Mouse (Mus musculus): Measurements from ENCODE around the gene 4930442H23Rik.
"Not testable (repeated sequence)": the region's sequence is repeated elsewhere in the genome, so short reads cannot be mapped to it uniquely, and the experiment has no call there.

The 4930442H23Rik gene

DNA sequence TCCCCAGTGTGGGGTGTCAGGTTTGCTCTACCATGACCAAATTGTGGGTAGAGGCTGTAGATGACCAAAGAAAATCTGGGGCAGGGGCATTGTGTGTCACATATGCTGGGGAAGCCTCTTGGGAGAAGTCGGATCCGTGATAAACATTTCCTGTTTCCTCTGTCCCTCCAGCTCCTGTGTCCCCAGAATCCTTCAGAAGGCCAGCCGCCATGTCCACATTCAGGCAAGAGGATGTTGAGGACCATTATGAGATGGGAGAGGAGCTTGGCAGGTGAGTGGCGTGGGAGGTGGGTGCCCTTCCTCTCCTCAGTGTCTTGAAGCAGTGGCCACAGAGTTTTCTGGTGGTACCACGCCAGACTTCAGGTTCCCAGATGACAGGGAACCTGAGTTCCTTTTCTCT, at the start of gene 4930442H23Rik:
4930442H23Rik (minus strand) TSS at position 45 of the 400 bp plus-strand sequence.
- no peak for DNase-seq (ENCODE audit: low spot score in 2 of 2)

DNA sequence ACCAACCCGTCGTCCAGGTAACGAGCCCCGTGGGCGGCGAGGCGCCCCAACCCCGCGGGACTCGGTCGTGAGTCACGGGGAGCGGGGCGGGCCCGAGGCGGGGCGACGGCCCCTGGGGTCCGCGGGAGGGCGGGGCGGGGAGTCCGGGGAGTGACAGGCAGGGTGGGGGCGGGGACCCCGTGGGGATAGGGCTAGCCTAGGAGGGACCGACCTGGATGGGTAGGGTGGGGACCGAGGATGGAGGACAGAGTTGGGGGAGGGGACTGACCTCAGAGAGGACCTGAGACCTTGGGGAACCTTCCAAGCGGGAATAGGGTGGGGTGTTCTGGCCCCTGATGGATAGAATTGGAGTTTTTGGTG, 49.6 kb upstream of the 4930442H23Rik start:
- no peak for DNase-seq (ENCODE audit: low spot score in 2 of 2)

DNA sequence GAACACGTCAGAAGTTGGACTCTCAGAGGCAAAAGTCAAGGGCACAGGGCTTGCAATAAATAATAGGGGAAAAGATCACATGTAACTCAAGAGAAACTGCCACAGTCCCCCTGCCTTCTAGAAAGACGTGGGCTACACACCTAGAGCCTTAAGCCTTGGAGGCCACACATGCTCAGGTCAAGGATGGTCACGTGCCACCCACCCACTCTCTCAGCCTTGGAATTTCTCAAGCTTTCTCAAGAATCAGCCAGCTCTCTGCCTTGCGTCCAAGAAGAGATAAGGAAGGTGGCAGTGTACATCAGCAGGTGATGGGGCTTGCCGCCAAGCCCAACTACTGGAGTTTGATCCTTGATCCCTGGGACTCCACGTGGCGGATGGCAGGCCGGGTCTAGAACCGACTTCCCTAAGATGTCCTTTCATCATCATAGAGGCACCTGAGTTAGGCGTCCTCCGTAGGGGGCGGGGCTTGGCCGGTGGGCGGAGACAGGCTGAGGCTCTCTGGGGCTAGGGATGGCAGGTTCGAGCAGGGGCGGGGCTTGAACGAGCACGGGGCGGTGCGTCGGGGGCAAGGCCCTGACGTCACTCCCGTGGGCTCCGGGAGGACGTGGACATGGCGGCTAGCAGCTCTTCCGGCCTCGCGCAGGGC, 49.1 kb upstream of the 4930442H23Rik start, which contains the start of gene Zfr2:
Zfr2 (plus strand) TSS at position 576 of the 646 bp plus-strand sequence.
- peak; percentile 93 to 94 for DNase-seq (ENCODE audit: low spot score in 2 of 2)

- DNase-seq (ENCODE audit: low spot score in 2 of 2), result no peak
These were observed 47.8 kb upstream of the 4930442H23Rik start for GRCm38 (mm10) chr10:81231436-81231835.

- peak; percentile 85 to 88 for DNase-seq (ENCODE audit: low spot score in 2 of 2)
These were observed 47.0 kb upstream of the 4930442H23Rik start, which contains the start of gene Atcay for GRCm38 (mm10) chr10:81230438-81231332. Atcay (minus strand) TSS chr10:81230833.

DNA sequence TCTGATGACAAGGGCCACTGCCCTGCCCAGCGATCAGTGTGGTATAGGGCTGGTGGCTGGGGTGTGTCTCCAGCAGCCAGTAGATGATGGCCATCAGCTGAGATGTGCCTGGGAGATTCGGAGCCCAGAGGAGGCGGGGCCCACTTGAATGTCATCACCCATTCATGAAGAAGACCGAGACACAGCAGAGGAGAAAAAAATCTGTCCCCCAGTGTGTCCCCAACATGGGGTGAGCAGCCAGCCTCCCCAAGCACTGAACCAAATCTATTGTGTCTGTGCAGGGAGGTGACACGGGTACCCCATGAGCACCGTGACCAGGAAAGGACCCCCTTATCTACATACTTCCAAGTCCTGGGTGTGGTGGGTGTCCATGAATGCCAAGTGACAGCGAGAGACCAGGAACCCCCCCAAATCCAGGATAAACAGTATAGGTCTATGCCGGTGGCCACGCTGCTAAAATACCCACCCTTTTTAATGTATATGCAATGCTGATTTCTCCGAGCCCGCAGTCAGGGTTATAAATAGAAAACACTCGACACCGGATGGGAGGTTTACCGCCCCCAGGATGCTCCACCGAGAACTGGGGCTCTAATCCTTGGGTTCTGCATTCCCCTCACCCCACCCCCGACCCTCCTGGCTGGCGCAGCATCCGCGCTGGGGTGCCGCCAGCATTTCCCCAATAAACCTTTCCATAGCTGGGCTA, 46.2 kb upstream of the 4930442H23Rik start:
- DNase-seq (ENCODE audit: low spot score in 2 of 2), result peak; percentile 53 to 56

DNA sequence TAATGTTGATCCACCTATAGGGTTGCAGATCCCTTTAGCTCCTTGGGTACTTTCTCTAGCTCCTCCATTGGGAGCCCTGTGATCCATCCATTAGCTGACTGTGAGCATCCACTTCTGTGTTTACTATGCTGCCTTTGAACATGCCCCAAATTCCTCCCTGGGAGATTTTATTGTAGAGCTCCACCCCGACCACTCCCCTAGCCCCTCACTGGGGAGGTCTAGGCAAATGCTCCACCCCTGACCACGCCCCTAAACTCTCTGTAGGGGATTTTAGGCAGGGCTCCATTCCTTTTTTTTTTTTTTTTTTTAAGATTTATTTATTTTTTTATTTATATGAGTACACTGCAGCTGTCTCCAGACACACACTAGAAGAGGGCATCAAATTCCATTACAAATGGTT, 40.1 kb upstream of the 4930442H23Rik start:
- DNase-seq (ENCODE audit: low spot score in 2 of 2), result not testable (repeated sequence)

DNA sequence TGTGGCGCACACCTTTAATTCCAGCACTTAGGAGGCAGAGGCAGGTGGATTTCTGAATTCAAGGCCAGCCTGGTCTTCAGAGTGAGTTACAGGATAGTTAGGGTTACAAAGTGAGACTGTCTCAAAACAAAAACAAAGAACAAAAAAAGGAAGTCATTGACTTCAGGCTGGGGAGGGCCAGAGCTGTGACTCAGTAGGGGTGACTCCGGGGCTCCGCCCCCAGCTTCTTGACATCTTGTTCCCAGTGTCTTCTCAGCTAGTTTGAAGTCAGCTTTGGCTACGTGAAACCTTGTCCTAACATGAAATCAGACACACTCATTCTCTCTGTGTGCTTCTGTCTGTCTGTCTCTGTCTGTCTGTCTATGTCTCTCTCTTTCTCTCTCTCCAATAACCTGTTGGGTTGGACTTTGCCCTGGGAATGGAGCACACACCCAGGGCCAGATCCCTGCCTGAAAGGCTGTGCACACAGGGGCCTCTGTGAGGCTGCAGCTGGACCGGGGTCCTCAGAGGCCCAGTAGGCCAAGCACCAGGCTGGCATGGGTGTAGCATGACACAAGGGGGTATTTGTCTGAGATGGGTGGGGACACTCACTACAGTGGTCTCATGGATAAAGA, 37.9 kb upstream of the 4930442H23Rik start:
- DNase-seq (ENCODE audit: low spot score in 2 of 2), result no peak

GRCm38 (mm10) chr10:81217964-81218363, 34.3 kb upstream of the 4930442H23Rik start:
- DNase-seq (ENCODE audit: low spot score in 2 of 2), result peak; percentile 56 to 65

DNA sequence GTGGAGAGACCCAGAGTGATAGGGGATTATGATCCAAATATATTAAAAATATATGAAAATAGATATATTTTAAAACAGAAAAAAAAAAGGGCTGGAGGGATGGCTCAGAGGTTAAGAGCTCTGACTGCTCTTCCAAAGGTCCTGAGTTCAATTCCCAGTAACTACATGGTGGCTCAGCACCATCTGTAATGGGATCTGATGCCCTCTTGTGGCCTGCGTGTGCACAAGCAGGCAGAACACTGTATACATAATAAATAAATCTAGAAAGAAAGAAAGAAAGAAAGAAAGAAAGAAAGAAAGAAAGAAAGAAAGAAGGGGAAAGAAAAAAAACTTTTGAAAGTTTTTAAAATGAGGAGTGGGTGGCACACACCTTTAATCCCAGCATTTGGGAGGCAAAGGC, 33.6 kb upstream of the 4930442H23Rik start:
- DNase-seq (ENCODE audit: low spot score in 2 of 2), result not testable (repeated sequence)

DNA sequence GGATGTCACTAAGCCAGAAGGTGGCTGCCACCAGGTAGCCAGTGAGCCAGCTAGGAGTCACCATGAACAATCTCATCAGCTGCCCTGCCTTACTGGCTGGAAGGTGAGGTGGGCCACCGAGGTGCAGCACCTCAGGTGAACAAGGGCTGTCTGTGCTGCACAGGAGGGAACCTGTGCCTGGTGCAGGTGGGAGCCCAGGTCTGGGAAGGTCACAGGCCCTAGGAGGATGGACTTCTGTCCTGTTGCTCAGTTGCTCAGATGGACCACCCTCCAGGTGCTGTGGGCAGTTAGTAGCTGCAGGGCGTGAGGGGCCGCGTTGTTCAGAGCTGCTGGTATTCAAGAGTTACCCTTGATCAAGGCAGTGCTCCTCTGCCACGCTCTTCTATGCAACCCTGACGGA, 33.2 kb upstream of the 4930442H23Rik start:
- DNase-seq (ENCODE audit: low spot score in 2 of 2), result no peak

- DNase-seq (ENCODE audit: low spot score in 2 of 2), result no peak
These were observed 32.6 kb upstream of the 4930442H23Rik start for GRCm38 (mm10) chr10:81216260-81216659.

GRCm38 (mm10) chr10:81210154-81210553, 26.5 kb upstream of the 4930442H23Rik start:
- DNase-seq (ENCODE audit: low spot score in 2 of 2), result no peak

DNA sequence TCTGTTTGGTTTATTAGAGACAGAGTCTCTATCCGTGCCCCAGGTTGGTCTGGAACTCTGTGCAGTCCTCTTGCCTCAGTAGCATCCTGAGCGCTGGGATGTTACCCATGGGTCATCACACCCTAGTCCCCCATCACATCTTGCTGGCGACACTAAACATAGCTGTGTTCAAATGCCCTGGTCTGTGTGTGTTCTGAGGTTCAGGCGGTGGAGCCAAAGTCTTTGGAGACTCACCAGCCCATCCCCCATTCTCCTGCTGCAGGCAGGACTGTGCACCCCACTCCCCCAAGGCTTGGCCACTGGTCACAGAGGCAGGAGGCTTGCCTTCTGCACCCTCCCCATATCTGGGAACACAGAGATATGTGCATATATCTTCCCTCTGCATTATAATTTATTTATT, 20.5 kb upstream of the 4930442H23Rik start:
- no peak for DNase-seq (ENCODE audit: low spot score in 2 of 2)

GRCm38 (mm10) chr10:81202978-81203720, 19.5 kb upstream of the 4930442H23Rik start:
- no peak for DNase-seq (ENCODE audit: low spot score in 2 of 2)

DNA sequence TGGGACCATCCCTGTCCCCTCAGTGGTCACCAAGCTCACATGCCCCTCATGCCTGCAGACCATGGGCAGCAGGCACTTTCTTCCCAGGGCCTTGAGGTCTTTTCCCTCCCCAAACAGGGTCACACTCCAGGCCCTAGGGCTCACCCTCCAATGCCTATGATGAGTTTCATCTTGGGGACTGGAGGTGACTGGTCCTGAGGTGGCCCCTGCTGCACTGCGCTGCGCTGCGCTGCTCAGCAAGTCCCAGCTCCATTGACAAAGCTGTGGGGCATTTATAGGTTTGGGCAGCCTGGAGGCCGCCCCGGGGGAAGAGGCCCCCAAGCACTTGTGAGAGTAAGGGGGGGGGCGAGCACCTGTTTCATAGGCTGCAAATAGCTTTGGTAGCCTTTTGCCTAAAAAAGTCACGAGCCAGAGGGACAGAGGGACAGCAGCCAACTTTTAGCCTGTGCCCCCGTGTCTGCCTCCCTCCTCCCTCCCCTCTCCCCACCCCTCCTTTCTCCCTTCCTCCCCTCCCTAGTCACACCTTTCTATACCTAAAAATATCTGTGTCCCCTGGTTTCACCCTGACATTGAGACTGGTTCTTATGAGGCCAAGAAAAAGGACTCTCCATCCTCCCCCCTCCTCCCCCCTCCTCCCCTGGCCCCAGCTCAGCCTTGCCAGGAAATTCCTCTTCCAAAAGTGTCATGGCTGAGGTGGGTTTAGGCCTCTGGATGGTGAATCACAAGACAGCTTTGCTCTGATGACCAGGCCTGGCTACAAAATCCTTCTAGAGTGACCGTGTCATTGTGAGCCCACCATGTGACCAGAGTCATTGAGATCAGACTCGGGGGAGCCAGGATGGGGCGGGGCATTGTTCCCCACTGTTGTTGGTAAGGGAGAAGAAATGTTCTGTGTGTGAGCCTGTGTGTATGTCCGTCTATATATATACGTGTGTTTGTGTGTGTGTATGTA, 18.4 kb upstream of the 4930442H23Rik start, which contains the start of gene Nmrk2:
Nmrk2 (minus strand) TSS at position 245 of the 952 bp plus-strand sequence.
- DNase-seq (ENCODE audit: low spot score in 2 of 2), result no peak

DNA sequence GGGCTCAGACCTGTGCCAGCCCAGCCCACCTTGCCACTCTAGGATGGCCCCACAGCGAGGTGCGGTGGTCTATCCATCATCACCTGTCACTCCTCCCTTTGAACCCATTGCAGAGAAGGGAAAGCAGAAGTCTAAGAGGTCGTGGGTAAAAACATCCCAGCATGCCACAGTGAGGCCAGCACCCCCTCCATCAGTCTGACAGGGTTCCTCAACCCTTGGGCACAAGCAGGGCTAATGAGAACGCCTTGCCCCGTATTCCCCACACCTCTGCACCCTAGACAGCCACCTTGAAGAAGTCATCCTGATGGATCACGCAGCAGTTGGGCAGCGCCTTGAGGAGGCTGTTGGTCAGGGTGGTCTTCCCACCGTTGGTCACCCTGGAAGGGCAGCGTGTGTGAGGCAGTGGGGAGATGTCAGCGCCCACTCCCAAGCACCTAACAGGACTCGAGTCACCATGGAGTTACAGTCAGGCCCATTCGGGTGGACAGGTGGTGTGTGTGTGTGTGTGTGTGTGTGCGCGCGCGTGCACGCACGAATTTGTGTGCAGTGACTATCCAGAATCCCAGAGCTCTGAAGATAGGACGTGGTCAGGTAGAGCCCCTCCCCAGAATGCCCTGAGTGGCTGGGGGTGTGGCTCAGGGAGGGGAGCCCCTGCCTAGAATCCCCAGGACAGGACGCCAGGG, 17.1 kb upstream of the 4930442H23Rik start:
- no peak for DNase-seq (ENCODE audit: low spot score in 2 of 2)

DNA sequence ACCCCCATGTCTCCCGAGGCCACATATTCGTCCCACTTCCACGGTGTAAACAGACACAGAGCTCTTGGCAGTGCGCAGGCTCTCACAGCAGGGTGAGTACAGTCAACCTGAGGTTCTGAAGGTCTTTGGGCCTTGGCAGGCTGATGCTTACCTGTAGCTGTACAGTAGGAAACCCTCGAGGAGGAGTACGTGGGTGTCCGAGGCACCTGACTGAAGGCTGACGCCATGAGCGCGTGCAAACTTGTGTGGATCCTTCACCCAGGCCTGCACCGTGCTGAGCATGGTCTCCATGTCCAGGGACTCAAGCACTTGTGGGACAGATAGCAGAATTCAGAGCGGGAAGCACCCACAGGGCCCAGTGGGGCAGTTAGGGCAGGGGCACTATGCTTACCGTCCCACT, 16.5 kb upstream of the 4930442H23Rik start:
- no peak for DNase-seq (ENCODE audit: low spot score in 2 of 2)

GRCm38 (mm10) chr10:81198990-81199389, 15.3 kb upstream of the 4930442H23Rik start:
- no peak for DNase-seq (ENCODE audit: low spot score in 2 of 2)

Data from right cerebral cortex, adult 2 months (tissue).